Mouse (Mus musculus) heart, postnatal 10 days (tissue): ENCODE measurements around the gene Gli3. TPM values are rescaled to one million over a fixed set of nuclear protein-coding genes. Genes with fewer than 3 reads are reported as not detected.
A peak's percentile ranks its signal among the peaks of the same experiment; 100 is the strongest.

Experiments used
- DNase-seq, 2 experiments: peaks; one replicate each; pipeline ENCODE4 v3.0.0; 2021
- intact Hi-C: fragments of 180-260 bp; cut with DNase I; formaldehyde crosslinking; loops from one replicate; pipeline ENCODE4 v1.15.1; 2025
- total RNA-seq, 2 experiments: library from RNA; stranded (reverse); gene quantifications; 2 replicates each; pipeline ENCODE4 v1.2.3; 2021

Gli3 gene
- total RNA-seq, 2 experiments from 2014 or later: 8.6 to 9.8 TPM

DNA sequence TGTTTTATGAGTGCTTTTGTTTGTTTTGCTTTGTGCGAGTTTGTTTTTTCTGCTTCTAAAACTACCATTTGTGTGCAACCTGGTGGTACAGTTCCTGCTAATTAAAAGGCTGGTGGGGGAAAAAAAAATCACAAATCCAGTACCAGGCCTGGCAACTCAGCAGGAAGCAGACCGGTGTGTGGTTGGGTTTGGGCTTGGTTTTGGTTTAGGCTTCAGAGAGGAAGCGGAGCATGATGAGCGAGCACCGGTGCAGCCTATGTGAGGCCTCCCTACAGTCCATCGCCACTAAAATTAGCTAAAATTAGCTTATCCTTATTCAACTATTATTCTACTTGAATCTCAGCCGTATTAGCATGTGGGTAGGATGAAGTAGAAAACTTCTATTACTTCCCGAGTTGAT lies 241.6 kb downstream of the Gli3 start:
- no peak for DNase-seq
- intact Hi-C loops: no loop called here

DNA sequence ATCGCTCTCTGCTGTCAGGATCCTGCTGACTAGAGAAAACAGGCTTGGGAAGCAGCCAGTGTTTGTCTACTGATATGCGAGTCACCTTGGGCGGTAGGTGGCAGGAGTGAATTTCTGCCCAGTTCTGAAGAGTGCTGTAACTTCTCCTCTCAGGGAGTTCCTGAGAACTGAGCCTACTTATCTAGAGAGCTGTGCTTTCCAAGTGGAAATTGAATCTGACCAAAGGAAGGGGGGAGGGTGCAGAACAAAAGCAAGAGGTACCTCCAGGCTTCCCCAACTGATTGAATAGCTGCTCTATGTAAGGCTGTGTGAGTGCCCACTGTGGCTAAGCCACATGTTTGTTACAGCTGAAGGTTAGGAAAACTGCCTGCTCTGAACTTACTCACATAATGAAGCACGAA lies 244.4 kb downstream of the Gli3 start:
- intact Hi-C loops: no loop called here

DNA sequence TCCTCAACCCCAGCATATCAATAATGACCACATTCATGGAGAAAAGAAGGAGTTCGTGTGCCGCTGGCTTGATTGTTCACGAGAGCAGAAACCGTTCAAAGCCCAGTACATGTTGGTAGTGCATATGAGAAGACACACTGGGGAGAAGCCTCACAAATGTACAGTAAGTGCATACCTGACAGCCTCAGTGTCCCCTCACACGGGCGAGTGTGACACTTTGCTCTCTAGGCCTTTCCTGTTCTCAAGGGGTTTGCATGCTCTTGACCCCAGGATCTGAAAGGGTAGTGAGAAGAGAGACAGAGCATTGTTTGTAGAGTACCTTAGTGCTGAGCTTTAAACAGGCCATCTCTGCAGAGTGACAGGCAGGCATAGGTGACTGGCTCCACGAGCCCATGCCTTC lies 250.5 kb downstream of the Gli3 start:
- intact Hi-C loops: loop anchor here (5.0 kb wide), 1 partner anchor 151 kb away; no protein-coding TSS in a partner anchor
- DNase-seq: no peak

More for the DNA sequence above, 244.4 kb downstream of the Gli3 start:
- DNase-seq: peak; percentile 30 to 36

DNA sequence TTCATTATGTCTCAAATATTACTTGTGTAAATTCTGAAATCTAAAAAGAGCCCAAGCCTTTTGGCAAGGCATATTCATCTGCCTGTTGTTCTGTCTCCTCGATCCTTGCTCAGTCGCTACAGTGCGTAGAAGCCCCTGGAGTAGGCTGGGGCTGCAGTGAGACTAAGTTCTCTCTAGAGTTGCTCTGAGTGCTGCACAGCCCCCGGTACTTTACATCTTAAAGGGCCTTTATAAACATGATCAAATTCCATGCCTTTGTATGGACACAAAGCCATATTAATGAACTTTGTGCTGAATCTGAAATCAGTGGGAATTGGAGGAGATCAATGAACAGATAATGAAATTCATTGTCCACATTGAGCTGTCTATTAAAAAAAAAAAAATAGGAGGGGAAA lies 251.3 kb downstream of the Gli3 start:
- DNase-seq: no peak
- intact Hi-C loops: loop anchor here (5.0 kb wide), 1 partner anchor 152 kb away; no protein-coding TSS in a partner anchor

DNA sequence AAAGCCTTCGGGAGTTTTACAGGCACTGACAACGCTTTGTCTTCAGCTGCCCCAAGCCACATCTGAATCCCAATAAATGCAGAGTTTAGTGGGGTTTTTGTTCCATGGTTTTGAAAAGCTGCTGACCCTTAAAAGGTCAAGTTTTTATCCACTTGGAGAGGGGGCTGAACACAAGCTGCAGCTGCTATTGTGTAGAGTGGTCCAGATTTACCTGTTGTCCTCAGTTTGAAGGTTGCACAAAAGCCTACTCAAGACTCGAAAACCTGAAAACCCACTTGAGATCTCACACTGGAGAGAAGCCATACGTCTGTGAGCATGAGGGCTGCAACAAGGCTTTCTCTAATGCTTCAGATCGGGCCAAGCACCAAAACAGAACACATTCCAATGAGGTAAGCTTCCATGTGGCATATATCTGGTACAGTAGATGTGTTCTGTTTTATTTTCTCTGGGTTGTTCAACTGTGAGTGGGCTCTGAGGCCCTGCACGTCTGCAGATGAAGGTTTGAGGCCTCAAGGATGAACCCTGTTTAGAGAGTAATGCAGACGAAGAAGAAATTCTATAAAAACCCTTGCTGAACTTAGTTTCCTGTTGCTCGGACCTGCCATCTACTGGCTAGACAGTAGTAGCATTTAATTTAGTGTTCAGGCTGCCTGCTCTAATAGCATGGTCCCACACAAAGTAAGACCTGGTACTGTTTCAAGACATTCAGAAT lies 251.8 kb downstream of the Gli3 start:
- intact Hi-C loops: loop anchor here (5.0 kb wide), 1 partner anchor 153 kb away; no protein-coding TSS in a partner anchor
- peak; percentile 64 to 69 for DNase-seq

DNA sequence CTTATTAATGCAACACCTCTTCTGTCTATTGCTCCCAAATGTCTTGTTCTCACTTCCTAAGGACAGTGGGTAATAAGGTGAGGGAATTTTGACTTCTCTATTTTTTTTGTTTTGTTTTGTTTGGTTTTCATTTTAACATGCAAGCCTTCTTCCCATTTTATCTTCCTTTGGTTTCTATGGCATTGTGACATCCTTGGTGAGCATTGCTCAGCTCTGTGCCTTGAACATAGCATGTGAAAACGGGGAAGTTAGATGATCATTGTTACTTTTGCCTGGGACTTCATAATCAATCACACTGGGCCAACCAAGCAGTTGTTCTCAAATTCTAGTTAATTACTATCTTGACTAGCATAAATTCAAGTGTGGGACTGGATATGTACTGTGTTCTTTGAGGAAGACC lies 258.4 kb downstream of the Gli3 start:
- intact Hi-C loops: no loop called here
- no peak for DNase-seq

DNA sequence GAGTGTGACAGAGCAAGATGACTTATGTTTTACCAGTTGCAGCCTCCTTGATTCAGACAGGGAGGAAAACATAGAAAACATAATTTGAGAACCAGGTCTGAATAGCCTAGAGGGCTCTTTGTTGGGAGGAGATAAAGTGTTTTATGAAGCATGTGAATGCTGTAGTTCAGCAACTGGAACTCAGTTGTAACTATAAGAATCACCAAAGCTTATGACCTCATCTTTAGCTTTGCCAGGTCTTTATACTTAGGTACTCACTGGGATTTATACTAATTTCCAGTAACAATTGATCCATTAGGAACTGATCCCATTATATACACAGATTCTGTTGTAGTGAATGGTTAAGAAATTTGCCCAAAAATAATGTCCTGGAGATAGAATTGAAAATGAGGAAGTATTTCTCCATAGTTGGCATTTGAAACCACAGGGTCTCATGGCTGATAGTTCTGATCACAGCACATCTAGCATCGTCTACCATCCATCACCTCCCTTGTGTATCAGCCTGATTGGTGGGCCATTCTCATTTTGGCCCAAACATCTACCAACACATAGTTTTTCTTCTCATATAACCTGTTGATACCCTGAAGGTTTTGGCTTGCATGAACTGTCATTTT lies 259.8 kb downstream of the Gli3 start:
- intact Hi-C loops: no loop called here
- no peak for DNase-seq

DNA sequence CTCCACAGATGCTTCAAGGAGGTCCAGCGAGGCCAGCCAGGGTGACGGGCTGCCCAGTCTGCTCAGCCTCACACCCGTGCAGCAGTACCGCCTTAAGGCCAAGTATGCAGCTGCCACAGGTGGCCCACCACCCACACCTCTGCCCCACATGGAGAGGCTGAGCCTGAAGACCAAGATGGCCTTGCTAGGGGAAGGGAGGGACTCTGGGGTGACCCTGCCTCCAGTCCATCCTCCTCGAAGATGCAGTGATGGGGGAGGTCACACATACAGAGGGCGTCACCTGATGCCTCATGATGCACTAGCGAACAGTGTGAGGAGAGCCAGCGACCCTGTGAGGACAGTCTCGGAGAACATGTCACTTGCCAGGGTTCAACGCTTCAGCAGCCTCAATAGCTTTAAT lies 261.7 kb downstream of the Gli3 start:
- intact Hi-C loops: no loop called here
- no peak for DNase-seq

DNA sequence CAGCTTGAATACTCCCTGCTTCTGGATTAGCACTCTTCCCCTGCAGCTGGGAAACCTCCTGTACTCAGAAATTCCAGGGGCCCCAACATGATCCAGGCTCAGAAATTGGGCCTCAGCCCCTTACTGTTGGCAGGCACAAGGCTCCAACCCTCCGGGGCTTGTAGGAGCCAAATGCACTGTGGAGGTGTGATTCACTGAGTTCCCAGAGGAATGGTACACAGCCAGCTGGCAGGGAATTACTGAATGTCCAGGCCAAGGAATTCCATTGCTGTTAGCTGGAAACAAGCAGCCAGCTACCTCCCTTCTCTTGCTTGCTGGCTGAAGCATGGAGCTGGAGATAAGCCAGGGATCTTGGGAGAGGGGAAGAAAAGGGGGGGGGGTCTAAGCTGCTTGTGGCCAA lies 278.7 kb downstream of the Gli3 start:
- peak; percentile 96 to 97 for DNase-seq
- intact Hi-C loops: no loop called here

DNA sequence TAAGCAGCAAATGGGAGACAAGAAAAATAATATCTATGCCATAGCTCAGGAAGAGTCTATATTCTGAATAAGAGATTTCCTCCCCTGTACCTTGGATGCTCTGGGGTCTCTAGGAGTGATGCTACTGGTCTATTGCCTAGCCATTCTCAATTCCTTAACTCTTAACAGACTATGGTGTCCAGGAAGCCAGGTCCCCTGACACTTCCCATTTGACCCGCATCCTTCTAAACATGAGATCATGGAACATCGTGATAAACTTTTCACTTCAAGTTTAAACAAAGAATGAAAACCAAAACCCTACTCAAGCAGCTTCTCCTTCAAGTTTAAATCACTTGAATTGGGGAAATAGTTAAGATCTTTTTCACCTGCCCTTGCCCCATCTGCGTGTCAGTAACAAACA lies 279.3 kb downstream of the Gli3 start:
- intact Hi-C loops: no loop called here
- DNase-seq: peak; percentile 20 to 40

DNA sequence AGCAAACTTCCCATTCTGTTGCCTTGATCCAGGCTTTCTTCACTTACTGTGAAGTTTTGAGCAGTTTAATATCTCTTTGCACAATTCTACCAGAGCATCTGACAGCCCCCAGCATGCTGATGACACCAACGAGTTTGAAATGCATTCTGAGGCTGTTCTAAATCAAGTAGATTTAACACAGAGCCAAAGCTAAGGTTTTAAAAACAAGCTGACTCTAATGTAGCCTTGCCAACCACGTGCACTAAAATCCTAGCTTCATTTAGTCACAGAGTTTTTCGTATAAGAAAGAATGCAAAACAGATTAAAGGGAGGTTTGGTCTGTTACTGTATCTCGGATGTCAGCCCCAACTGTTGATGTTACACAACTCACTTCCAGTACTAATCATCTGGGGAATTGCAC lies 279.7 kb downstream of the Gli3 start:
- DNase-seq: peak; percentile 16 to 26
- intact Hi-C loops: no loop called here

DNA sequence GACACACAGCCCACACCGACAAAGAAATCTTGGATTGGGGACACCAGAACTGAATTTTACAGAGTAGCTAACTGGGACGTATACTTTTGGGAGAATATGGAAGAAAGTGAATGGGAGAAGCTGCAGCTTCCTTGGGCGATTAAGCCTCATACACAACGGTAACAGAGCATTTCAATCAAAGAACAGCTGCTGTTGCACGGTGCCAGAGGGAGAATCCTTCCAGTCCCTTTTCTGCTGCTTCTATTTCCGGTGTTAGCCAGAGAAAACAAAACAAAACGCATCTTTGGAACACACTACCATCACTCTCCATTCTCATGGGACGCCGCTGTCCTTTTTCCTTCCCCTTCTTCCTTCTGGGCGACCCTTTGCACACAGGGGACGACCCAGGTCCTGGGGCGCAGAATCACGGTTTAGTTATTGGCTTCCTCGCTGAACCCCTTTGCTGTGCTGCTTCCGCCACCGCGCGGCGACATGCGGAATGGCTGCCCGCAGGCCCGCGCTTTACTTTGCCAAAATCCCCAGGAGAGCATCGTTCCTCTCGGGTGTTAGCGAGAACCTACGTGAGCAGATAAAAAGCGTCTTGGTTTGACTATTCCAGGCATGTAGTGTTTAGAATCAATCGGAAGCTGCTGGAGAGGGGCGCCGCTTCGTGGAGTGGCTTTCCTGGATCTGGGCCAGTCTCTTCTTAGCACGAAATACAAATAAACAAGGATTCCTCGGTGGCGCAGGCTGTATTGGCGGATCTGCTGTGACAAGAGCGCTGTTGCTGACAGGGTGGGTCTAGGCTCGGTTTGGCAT lies 296.0 kb downstream of the Gli3 start:
- intact Hi-C loops: no loop called here
- peak; percentile 87 to 89 for DNase-seq

DNA sequence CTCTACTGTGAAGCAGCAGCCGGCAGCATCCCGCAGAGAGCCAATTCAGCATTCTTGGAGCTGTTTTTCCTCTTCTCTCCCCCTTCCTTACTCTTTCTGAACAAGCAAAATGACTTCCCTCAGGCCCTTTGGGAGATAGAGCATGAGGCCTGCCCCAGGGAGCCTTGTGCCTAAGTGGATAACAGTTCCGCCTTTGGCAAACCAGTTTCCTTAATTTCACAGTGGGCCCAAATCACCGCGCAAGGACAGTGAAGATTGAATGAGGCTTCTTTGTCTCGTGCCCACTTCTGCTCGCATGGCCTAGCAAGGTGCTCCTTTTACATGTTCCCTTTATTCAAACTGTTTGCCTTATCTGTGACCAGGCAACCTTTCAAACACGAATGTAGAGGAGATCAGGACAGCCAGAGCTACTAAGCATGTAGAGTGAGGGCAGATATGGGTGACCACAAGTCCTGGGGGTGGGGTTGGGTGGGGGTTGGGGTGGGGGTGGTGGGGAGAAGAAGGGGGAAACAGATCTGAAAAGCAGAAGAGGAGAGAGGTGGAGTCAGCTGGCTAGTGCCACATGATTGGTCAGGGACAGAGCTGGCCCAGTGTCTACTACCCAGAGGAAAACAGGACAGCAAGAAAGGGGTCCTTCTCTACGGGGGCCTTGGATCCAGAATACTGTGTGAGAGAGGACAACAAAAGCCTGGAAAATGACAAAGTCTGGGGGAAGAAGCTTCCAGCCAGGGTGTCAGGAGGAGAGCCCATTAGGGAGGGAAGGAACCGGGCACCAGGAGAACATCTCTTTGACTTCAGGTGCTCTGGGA lies 296.8 kb downstream of the Gli3 start:
- intact Hi-C loops: loop anchor here (5.0 kb wide), 1 partner anchor 203 kb away; no protein-coding TSS in a partner anchor
- no peak for DNase-seq

DNA sequence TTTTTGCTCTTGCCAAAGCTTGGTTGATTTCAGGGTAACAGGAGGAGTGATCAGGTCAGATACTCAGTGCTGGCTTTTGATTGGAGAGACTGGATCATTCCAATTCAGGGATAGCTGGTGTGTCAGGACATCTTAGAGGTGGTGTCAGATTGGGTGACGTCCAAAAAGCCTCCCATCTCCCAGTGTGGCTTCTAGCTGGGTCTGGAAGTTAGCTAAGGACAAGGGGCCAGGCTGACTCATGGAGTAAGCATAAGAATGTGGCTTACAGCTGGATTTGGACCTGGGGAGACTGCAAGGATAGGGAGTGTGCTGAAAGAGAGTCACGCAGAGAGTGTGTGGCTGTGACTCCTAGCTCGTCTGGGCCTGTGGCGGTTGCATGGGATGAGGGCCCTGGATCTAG lies 299.3 kb downstream of the Gli3 start:
- intact Hi-C loops: loop anchor here (2.0 to 5.0 kb wide), 2 partner anchors 205 to 1091 kb away; no protein-coding TSS in a partner anchor

DNA sequence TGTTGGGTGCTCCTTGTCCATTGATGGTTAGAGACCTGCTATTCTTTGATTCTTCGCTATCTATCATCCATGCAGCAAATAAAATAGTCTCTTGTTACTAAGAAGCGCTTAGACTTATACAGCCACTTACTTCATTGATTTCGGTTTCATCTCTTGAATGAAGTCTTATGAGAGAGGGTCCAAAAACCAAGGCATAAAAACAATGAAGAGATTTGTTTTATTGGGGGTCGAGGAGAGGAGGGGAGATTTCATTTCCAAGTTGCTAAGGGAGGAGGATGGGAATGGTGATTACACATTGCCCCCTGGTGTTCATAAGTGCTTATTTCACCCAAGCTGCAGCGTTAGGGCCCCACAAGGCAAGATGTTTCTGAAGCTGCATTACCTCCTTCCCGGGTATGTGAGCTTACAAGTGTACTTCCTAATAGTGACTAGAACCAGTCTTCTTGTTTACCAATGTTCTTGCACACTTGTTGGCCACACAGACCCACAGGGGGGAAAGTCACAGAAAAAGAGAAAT lies 299.9 kb downstream of the Gli3 start:
- peak; percentile 50 to 65 for DNase-seq
- intact Hi-C loops: loop anchor here (1.0 to 5.0 kb wide), 3 partner anchors 206 to 1114 kb away; no protein-coding TSS in a partner anchor

More for the DNA sequence above, 299.3 kb downstream of the Gli3 start:
- DNase-seq: peak in 1 of 2 experiments; percentile 31

DNA sequence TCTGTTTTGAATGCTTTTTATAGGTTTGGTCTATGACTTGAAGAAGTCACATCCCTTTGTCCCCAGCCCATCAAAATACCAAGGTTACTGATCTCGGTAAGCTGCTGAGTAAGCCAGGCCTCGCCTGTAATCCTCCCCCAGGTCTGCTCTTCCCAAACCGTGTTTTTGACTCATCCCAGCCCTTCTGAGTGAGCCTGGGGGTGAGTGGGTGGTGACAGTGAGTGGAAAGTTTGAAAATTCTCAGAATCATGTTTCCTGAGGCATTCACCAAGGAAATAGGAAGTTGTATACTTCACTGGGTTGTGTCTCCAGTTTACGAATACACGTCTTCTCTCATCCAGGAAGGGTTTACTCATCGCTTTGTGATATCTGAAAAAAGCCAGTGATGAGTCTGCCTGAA lies 314.6 kb downstream of the Gli3 start:
- intact Hi-C loops: no loop called here
- DNase-seq: no peak
